Mouse (Mus musculus) mature B cell (primary cell): ENCODE measurements around the gene Stat3.

Experiments
- in situ Hi-C: fragments of 300-500 bp; cut with MboI; formaldehyde crosslinking; loops from 2 replicates; pipeline ENCODE4 v1.14.3; 2019

Gene Stat3

GRCm38 (mm10) chr11:100939512-100940151 is at the start of gene Stat3:
Gene Stat3 (minus strand): TSS chr11:100939540.
- in situ Hi-C loops = no loop called here

GRCm38 (mm10) chr11:100988674-100989073 is 49.3 kb upstream of the Stat3 start:
- in situ Hi-C loops = no loop called here

- in situ Hi-C loops = no loop called here
These were observed 46.3 kb upstream of the Stat3 start for GRCm38 (mm10) chr11:100985607-100986006.

GRCm38 (mm10) chr11:100983778-100984131 is 44.4 kb upstream of the Stat3 start:
- in situ Hi-C loops = loop anchor here (5.0 kb wide), 1 partner anchor 84 kb away; no protein-coding TSS in a partner anchor

- in situ Hi-C loops = loop anchor here (5.0 kb wide), 1 partner anchor 84 kb away; no protein-coding TSS in a partner anchor
These were observed 43.9 kb upstream of the Stat3 start for GRCm38 (mm10) chr11:100983125-100983777.

GRCm38 (mm10) chr11:100982087-100982486 is 42.7 kb upstream of the Stat3 start:
- in situ Hi-C loops = loop anchor here (5.0 kb wide), 1 partner anchor 85 kb away; no protein-coding TSS in a partner anchor

- in situ Hi-C loops = loop anchor here (5.0 kb wide), 1 partner anchor 86 kb away; no protein-coding TSS in a partner anchor
These were observed 41.9 kb upstream of the Stat3 start for GRCm38 (mm10) chr11:100981236-100981635.

- in situ Hi-C loops = loop anchor here (5.0 kb wide), 1 partner anchor 87 kb away; no protein-coding TSS in a partner anchor
These were observed 41.1 kb upstream of the Stat3 start for GRCm38 (mm10) chr11:100980438-100980837.

- in situ Hi-C loops = loop anchor here (5.0 kb wide), 1 partner anchor 87 kb away; no protein-coding TSS in a partner anchor
These were observed 40.5 kb upstream of the Stat3 start for GRCm38 (mm10) chr11:100979887-100980286.

GRCm38 (mm10) chr11:100975241-100975640 is 35.9 kb upstream of the Stat3 start:
- in situ Hi-C loops = no loop called here

- in situ Hi-C loops = no loop called here
These were observed 35.1 kb upstream of the Stat3 start for GRCm38 (mm10) chr11:100974381-100974970.

- in situ Hi-C loops = no loop called here
These were observed 33.9 kb upstream of the Stat3 start for GRCm38 (mm10) chr11:100973245-100973644.

- in situ Hi-C loops = no loop called here
These were observed 32.1 kb upstream of the Stat3 start for GRCm38 (mm10) chr11:100971455-100971854.

- in situ Hi-C loops = no loop called here
These were observed 31.2 kb upstream of the Stat3 start, which contains the start of gene Cavin1 for GRCm38 (mm10) chr11:100970557-100970937. Gene Cavin1 (minus strand): TSS chr11:100970887.

- in situ Hi-C loops = no loop called here
These were observed 30.6 kb upstream of the Stat3 start for GRCm38 (mm10) chr11:100969744-100970556.

GRCm38 (mm10) chr11:100969189-100969743 is 29.9 kb upstream of the Stat3 start:
- in situ Hi-C loops = no loop called here

- in situ Hi-C loops = no loop called here
These were observed 29.2 kb upstream of the Stat3 start for GRCm38 (mm10) chr11:100968501-100968900.

GRCm38 (mm10) chr11:100967881-100968420 is 28.6 kb upstream of the Stat3 start:
- in situ Hi-C loops = no loop called here

- in situ Hi-C loops = no loop called here
These were observed 28.0 kb upstream of the Stat3 start for GRCm38 (mm10) chr11:100967376-100967775.

- in situ Hi-C loops = no loop called here
These were observed 26.4 kb upstream of the Stat3 start for GRCm38 (mm10) chr11:100965760-100966159.

GRCm38 (mm10) chr11:100964901-100965542 is 25.7 kb upstream of the Stat3 start:
- in situ Hi-C loops = no loop called here
